Mouse (Mus musculus) splenic B cell, adult 2 months (primary cell): Measurements from ENCODE around the gene Pax5.

Experiments used
- DNase-seq: peaks from one replicate; pipeline ENCODE4 v3.0.0-alpha.2; 2011; ENCODE audit warnings: low read depth, low spot score
- H3K27me3 ChIP-seq: 2 replicates; pipeline ENCODE4 v1.6.1; 2012; ENCODE audit warnings: mild to moderate bottlenecking, low read length, moderate library complexity, mixed read lengths; ENCODE audit not compliant: control insufficient read depth, poor library complexity, insufficient read depth, severe bottlenecking
- H3K36me3 ChIP-seq: 2 replicates; pipeline ENCODE4 v1.6.1; 2012; ENCODE audit warnings: mild to moderate bottlenecking, low read length, moderate library complexity, mixed read lengths; ENCODE audit not compliant: control insufficient read depth, poor library complexity, insufficient read depth, severe bottlenecking

Pax5 gene

GRCm38 (mm10) chr4:44664767-44665056, 45.6 kb downstream of the Pax5 start:
- no peak for DNase-seq
- Histone ChIP-seq H3K36me3 (peaks cover 29% of the 10 kb centered on the region), H3K27me3 (no peaks in the 10 kb centered on the region)

GRCm38 (mm10) chr4:44664004-44664766, 46.1 kb downstream of the Pax5 start:
- DNase-seq, result peak; percentile 44

GRCm38 (mm10) chr4:44663489-44663888, 46.8 kb downstream of the Pax5 start:
- H3K36me3 ChIP-seq, result peaks cover 34% of the 10 kb centered on the region
- H3K27me3 ChIP-seq, result no peaks in the 10 kb centered on the region
- no peak for DNase-seq

More at GRCm38 (mm10) chr4:44664004-44664766, 46.1 kb downstream of the Pax5 start:
- Histone ChIP-seq H3K36me3 (peaks cover 31% of the 10 kb centered on the region), H3K27me3 (no peaks in the 10 kb centered on the region)

- DNase-seq, result no peak
- H3K27me3 ChIP-seq, result no peaks in the 10 kb centered on the region
- peaks cover 30% of the 10 kb centered on the region for H3K36me3 ChIP-seq
Measured at GRCm38 (mm10) chr4:44645181-44645580, 65.1 kb downstream of the Pax5 start.

GRCm38 (mm10) chr4:44641831-44642587, 68.3 kb downstream of the Pax5 start:
- Histone ChIP-seq H3K36me3 (peaks cover 24% of the 10 kb centered on the region), H3K27me3 (no peaks in the 10 kb centered on the region)
- DNase-seq, result no peak

GRCm38 (mm10) chr4:44635618-44636017, 74.7 kb downstream of the Pax5 start:
- Histone ChIP-seq H3K27me3 (no peaks in the 10 kb centered on the region), H3K36me3 (peaks cover 23% of the 10 kb centered on the region)
- DNase-seq, result peak; percentile 54

GRCm38 (mm10) chr4:44633694-44634524, 76.4 kb downstream of the Pax5 start:
- DNase-seq, result peak; percentile 32
- no peaks in the 10 kb centered on the region for H3K27me3 ChIP-seq

GRCm38 (mm10) chr4:44630059-44630458, 80.2 kb downstream of the Pax5 start:
- DNase-seq, result no peak

More at GRCm38 (mm10) chr4:44633694-44634524, 76.4 kb downstream of the Pax5 start:
- H3K36me3 ChIP-seq, result peaks cover 23% of the 10 kb centered on the region

GRCm38 (mm10) chr4:44627890-44628289, 82.4 kb downstream of the Pax5 start:
- Histone ChIP-seq H3K36me3 (peaks cover 26% of the 10 kb centered on the region), H3K27me3 (no peaks in the 10 kb centered on the region)
- no peak for DNase-seq

More at GRCm38 (mm10) chr4:44630059-44630458, 80.2 kb downstream of the Pax5 start:
- Histone ChIP-seq H3K36me3 (peaks cover 26% of the 10 kb centered on the region), H3K27me3 (no peaks in the 10 kb centered on the region)

GRCm38 (mm10) chr4:44625108-44625424, 85.2 kb downstream of the Pax5 start:
- no peak for DNase-seq
- peaks cover 31% of the 10 kb centered on the region for H3K36me3 ChIP-seq
- no peaks in the 10 kb centered on the region for H3K27me3 ChIP-seq

- H3K27me3 ChIP-seq, result no peaks in the 10 kb centered on the region
- peak; percentile 36 for DNase-seq
Measured at GRCm38 (mm10) chr4:44624232-44625107, 85.8 kb downstream of the Pax5 start.

GRCm38 (mm10) chr4:44623435-44623727, 86.9 kb downstream of the Pax5 start:
- no peaks in the 10 kb centered on the region for H3K27me3 ChIP-seq
- no peak for DNase-seq
- peaks cover 34% of the 10 kb centered on the region for H3K36me3 ChIP-seq

More at GRCm38 (mm10) chr4:44624232-44625107, 85.8 kb downstream of the Pax5 start:
- peaks cover 31% of the 10 kb centered on the region for H3K36me3 ChIP-seq

- Histone ChIP-seq H3K36me3 (peaks cover 34% of the 10 kb centered on the region), H3K27me3 (no peaks in the 10 kb centered on the region)
- DNase-seq, result no peak
Measured at GRCm38 (mm10) chr4:44622682-44623434, 87.4 kb downstream of the Pax5 start.

GRCm38 (mm10) chr4:44620241-44620640, 90.0 kb downstream of the Pax5 start:
- Histone ChIP-seq H3K36me3 (peaks cover 33% of the 10 kb centered on the region), H3K27me3 (no peaks in the 10 kb centered on the region)
- peak; percentile 37 for DNase-seq
